Mouse (Mus musculus) liver, adult (tissue): ENCODE data around the gene Nr5a2.

ENCODE experiments used
- GATA4 ChIP-seq: IDR thresholded peaks from 2 replicates; pipeline ENCODE4 v1.6.1; 2014; ENCODE audit warnings: mild to moderate bottlenecking, low read length; ENCODE audit not compliant: insufficient replicate concordance

Gene Nr5a2

GRCm38 (mm10) chr1:136893162-136893561 lies 67.1 kb downstream of the Nr5a2 start:
- TF ChIP-seq GATA4 = no peak

- no peak for TF ChIP-seq GATA4
Measured at GRCm38 (mm10) chr1:136890439-136890838, 69.8 kb downstream of the Nr5a2 start.

GRCm38 (mm10) chr1:136888704-136889103 lies 71.5 kb downstream of the Nr5a2 start:
- TF ChIP-seq GATA4 = no peak

GRCm38 (mm10) chr1:136886678-136887077 lies 73.6 kb downstream of the Nr5a2 start:
- peak; percentile 48 for TF ChIP-seq GATA4

GRCm38 (mm10) chr1:136883458-136884174 lies 76.6 kb downstream of the Nr5a2 start:
- TF ChIP-seq GATA4 = no peak

GRCm38 (mm10) chr1:136880260-136880659 lies 80.0 kb downstream of the Nr5a2 start:
- TF ChIP-seq GATA4 = no peak

- TF ChIP-seq GATA4 = no peak
Measured at GRCm38 (mm10) chr1:136875006-136875405, 85.2 kb downstream of the Nr5a2 start.

GRCm38 (mm10) chr1:136868955-136869354 lies 91.3 kb downstream of the Nr5a2 start:
- no peak for TF ChIP-seq GATA4

GRCm38 (mm10) chr1:136868285-136868684 lies 92.0 kb downstream of the Nr5a2 start:
- no peak for TF ChIP-seq GATA4

- TF ChIP-seq GATA4 = no peak
Measured at GRCm38 (mm10) chr1:136866481-136867092, 93.7 kb downstream of the Nr5a2 start.

- TF ChIP-seq GATA4 = no peak
Measured at GRCm38 (mm10) chr1:136863209-136863608, 97.0 kb downstream of the Nr5a2 start.

- no peak for TF ChIP-seq GATA4
Measured at GRCm38 (mm10) chr1:136859454-136859853, 100.8 kb downstream of the Nr5a2 start.

GRCm38 (mm10) chr1:136858724-136859123 lies 101.5 kb downstream of the Nr5a2 start:
- TF ChIP-seq GATA4 = no peak

GRCm38 (mm10) chr1:136856104-136856503 lies 104.1 kb downstream of the Nr5a2 start:
- no peak for TF ChIP-seq GATA4

- no peak for TF ChIP-seq GATA4
Measured at GRCm38 (mm10) chr1:136848791-136849190, 111.5 kb downstream of the Nr5a2 start.

GRCm38 (mm10) chr1:136846081-136846480 lies 114.2 kb downstream of the Nr5a2 start:
- no peak for TF ChIP-seq GATA4

- TF ChIP-seq GATA4 = no peak
Measured at GRCm38 (mm10) chr1:136845341-136845740, 114.9 kb downstream of the Nr5a2 start.
